Mouse (Mus musculus) embryonic fibroblast, embryonic 13.5 days (primary cell): Measurements from ENCODE around the gene Fancc.

Experiments
- CTCF ChIP-seq: IDR thresholded peaks from 2 replicates; pipeline ENCODE4 v1.5.1; 2011; ENCODE audit warnings: mild to moderate bottlenecking, control low read depth, low read length, moderate library complexity, borderline replicate concordance; ENCODE audit not compliant: insufficient read depth
- POLR2A ChIP-seq: IDR thresholded peaks from 2 replicates; pipeline ENCODE4 v1.6.1; 2011; ENCODE audit warnings: low read depth, mild to moderate bottlenecking, control low read depth, low read length, moderate library complexity

- TF ChIP-seq CTCF (no peak), POLR2A (peak; percentile 10; the same call in 1 of the 2 replicates)
These were observed 183.1 kb downstream of the Fancc start for GRCm38 (mm10) chr13:63313748-63314607.
